Mouse (Mus musculus) cortical plate, adult 2 months (tissue): ENCODE measurements around the gene Tm9sf4.

Experiments used
- CTCF ChIP-seq: fragments of 200-500 bp; IDR thresholded peaks from 2 replicates; pipeline ENCODE4 v1.5.1; 2011; ENCODE audit warnings: mild to moderate bottlenecking, control low read depth, low read length; ENCODE audit not compliant: insufficient read depth; ENCODE audit errors: extremely low read depth
- POLR2A ChIP-seq: fragments of 200-500 bp; IDR thresholded peaks from 2 replicates; pipeline ENCODE4 v1.6.1; 2011; ENCODE audit warnings: mild to moderate bottlenecking, low read length, control low read depth; ENCODE audit not compliant: insufficient read depth; ENCODE audit errors: extremely low read depth

GRCm38 (mm10) chr2:153139996-153140613, 21.0 kb upstream of the Tm9sf4 start:
- TF ChIP-seq CTCF (no peak), POLR2A (no peak)
